Mouse (Mus musculus): Measurements from ENCODE around the gene Duoxa1.

Gene Duoxa1

GRCm38 (mm10) chr2:122327986-122328385, 14.5 kb upstream of the Duoxa1 start:
- DNase-seq = no peak

- no peak for DNase-seq
Observed at GRCm38 (mm10) chr2:122325361-122325760, 11.8 kb upstream of the Duoxa1 start.

GRCm38 (mm10) chr2:122324586-122324985, 11.1 kb upstream of the Duoxa1 start:
- DNase-seq = no peak

- no peak for DNase-seq
Observed at GRCm38 (mm10) chr2:122323960-122324359, 10.4 kb upstream of the Duoxa1 start.

GRCm38 (mm10) chr2:122317384-122317783, 3.9 kb upstream of the Duoxa1 start:
- no peak for DNase-seq

GRCm38 (mm10) chr2:122315372-122315771, 1.8 kb upstream of the Duoxa1 start, which contains the start of gene Duox1:
Duox1 (plus strand) TSS chr2:122315672.
- no peak for DNase-seq

GRCm38 (mm10) chr2:122312722-122313417, 660 bp downstream of the Duoxa1 start:
- DNase-seq = peak; percentile 81

GRCm38 (mm10) chr2:122311561-122311960, 2.0 kb downstream of the Duoxa1 start:
- DNase-seq = no peak

- no peak for DNase-seq
Observed at GRCm38 (mm10) chr2:122309647-122310046, 3.9 kb downstream of the Duoxa1 start.

GRCm38 (mm10) chr2:122306184-122306583, 7.3 kb downstream of the Duoxa1 start:
- DNase-seq = no peak

- no peak for DNase-seq
Observed at GRCm38 (mm10) chr2:122305097-122305892, 8.2 kb downstream of the Duoxa1 start.

- no peak for DNase-seq
Observed at GRCm38 (mm10) chr2:122304544-122304943, 9.0 kb downstream of the Duoxa1 start.

GRCm38 (mm10) chr2:122302574-122303241, 10.8 kb downstream of the Duoxa1 start:
- peak; percentile 83 for DNase-seq

- no peak for DNase-seq
Observed at GRCm38 (mm10) chr2:122301921-122302573, 11.5 kb downstream of the Duoxa1 start.

- peak; percentile 66 for DNase-seq
Observed at GRCm38 (mm10) chr2:122301081-122301920, 12.2 kb downstream of the Duoxa1 start.

- no peak for DNase-seq
Observed at GRCm38 (mm10) chr2:122300656-122301020, 12.9 kb downstream of the Duoxa1 start.

GRCm38 (mm10) chr2:122299911-122300655, 13.4 kb downstream of the Duoxa1 start:
- no peak for DNase-seq

- peak; percentile 54 for DNase-seq
Observed at GRCm38 (mm10) chr2:122298596-122299490, 14.7 kb downstream of the Duoxa1 start, which contains the start of gene Duoxa2. Duoxa2 (plus strand) TSS chr2:122298900.

- DNase-seq = no peak
Observed at GRCm38 (mm10) chr2:122298096-122298499, 15.4 kb downstream of the Duoxa1 start, which contains the start of gene Duox2. Duox2 (minus strand) TSS chr2:122298449.
